Mouse (Mus musculus) megakaryocyte, embryonic 14.5 days (primary cell): ENCODE measurements at regions not wholly inside any gene's neighbourhood (a gene's known extent, or its start where the extent isn't known, plus 50 kb on each side); places are given as distances from the start of the nearest gene placed in this dataset.

Experiments
- H3K27me3 ChIP-seq: replicated peaks from 2 replicates; pipeline ENCODE3; 2012; ENCODE audit warnings: inconsistent platforms
- H3K36me3 ChIP-seq: replicated peaks from 2 replicates; pipeline ENCODE3; 2012; ENCODE audit warnings: low read length, inconsistent platforms, mixed read lengths
- H3K4me1 ChIP-seq: 2 replicates; pipeline ENCODE4 v1.6.1; 2012; ENCODE audit warnings: inconsistent platforms
- H3K4me3 ChIP-seq: replicated peaks from 2 replicates; pipeline ENCODE3; 2012; ENCODE audit warnings: moderate library complexity, mild to moderate bottlenecking, inconsistent platforms
- H3K9me3 ChIP-seq: 2 replicates; pipeline ENCODE4 v1.6.1; 2012; ENCODE audit warnings: inconsistent platforms
- FLI1 ChIP-seq: IDR thresholded peaks from 2 replicates; pipeline ENCODE4 v1.6.1; 2012; ENCODE audit warnings: low read length, inconsistent platforms, mixed read lengths
- GATA1 ChIP-seq: IDR thresholded peaks from 3 replicates; pipeline ENCODE4 v1.6.1; 2012; ENCODE audit warnings: mixed read lengths, low read length, inconsistent platforms, borderline replicate concordance

DNA sequence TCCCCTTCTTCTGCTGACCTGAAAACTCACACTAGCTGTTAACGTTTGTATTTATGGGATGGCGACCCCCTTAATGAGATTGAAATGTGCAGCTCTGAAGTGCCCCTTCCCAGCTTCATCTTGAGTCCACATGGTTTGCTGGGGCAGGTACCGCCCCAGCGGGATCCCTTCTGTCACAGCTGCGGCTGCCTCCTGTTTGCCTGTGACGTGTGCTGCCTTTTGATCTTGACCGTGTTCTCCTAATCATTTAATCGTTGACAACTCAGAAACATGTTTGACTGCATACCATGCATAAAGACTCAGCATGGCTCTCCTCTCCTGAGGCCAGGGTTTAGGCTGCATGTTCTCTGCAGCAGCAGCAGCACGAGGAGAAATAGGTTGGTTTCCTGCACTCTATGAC, 511.5 kb downstream of the 1700129C05Rik start:
- TF ChIP-seq FLI1 (no peak), GATA1 (no peak)
- no peaks in the 10 kb centered on the region for H3K36me3 ChIP-seq
- no peaks in the 10 kb centered on the region for H3K27me3 ChIP-seq

DNA sequence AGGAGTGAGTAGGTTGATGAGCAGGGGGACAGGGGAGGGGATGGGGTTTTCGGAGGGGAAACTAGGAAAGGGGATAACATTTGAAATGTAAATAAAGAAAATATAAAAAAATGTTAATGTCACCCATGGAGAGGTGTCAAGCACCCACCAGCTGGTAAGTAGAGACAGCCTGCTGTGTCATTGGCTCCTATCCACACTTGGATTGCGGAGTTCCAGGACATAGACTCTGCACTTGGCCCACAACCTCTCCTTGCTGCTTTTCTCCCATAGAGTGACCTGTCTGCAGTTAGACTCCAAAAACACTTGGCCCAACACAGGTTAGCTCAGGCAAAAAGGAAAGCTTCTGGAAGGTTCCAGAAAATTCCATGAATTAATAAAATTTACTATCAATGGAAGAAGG, 514.4 kb downstream of the 1700129C05Rik start:
- Histone ChIP-seq H3K9me3 (peaks cover 14% of the 10 kb centered on the region), H3K4me3 (no peak overlapping the region), H3K36me3 (no peaks in the 10 kb centered on the region), H3K27me3 (no peaks in the 10 kb centered on the region), H3K4me1 (no peaks in the 10 kb centered on the region)
- TF ChIP-seq GATA1 (no peak), FLI1 (no peak)

More for the DNA sequence above, 511.5 kb downstream of the 1700129C05Rik start:
- Histone ChIP-seq H3K4me3 (no peak overlapping the region), H3K9me3 (peaks cover 21% of the 10 kb centered on the region), H3K4me1 (no peaks in the 10 kb centered on the region)

DNA sequence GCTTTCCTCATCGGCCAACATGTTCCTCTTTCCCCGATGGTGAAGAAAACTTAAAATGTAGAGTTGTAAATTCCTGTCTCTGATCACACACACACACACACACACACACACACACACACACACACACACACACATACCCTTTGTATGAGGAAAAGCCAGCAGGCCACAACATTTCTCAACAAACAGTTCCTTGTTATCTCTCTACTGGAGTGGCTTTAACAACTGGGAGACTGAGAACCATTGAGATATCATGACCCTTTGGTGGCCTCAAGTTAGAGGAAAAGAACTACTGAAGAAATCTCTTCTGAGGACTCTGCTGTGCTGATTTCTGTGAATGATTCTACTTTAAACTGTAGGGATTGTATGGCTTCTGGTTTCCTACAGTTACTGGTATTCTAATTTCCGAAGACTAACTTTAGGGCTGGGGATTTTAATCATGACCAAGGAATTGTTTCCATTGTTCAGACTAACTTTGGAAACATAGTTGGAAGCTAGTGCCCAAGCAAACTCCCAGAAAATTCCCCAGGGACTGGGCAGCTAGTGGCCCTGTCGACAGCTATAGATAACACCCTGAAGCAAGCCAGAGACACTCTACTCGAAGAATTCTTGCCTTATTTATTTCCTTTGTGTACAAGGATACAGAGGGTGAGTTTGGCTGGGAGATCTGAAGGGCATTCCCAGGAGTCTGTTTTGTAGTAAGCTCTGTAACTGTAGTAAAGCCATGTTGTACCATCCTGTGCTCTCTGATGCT, 516.0 kb downstream of the 1700129C05Rik start:
- TF ChIP-seq GATA1 (no peak), FLI1 (no peak)
- Histone ChIP-seq H3K9me3 (peaks cover 14% of the 10 kb centered on the region), H3K4me1 (no peaks in the 10 kb centered on the region), H3K4me3 (no peak overlapping the region), H3K27me3 (no peaks in the 10 kb centered on the region), H3K36me3 (no peaks in the 10 kb centered on the region)

DNA sequence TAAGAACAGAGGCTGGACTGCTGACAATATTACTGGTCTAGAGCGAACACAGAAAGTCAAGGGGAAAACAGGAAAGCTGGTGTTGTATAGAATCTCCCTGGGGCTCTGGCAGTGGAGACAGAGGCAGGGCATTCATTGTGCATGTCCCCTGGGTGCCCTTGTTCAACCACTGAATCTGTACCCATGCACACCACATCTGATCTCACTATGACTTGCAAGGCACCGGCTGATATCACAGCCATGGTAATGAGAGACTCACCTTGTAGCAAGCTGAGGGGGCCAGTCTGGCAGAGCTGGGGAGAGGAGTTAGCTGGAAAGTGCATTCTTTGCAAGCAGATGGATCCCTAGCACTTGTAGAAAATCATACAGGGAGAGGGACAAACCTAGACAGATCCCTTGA, 522.5 kb downstream of the 1700129C05Rik start:
- Histone ChIP-seq H3K27me3 (no peaks in the 10 kb centered on the region), H3K9me3 (peaks cover 8% of the 10 kb centered on the region; the same call in 1 of the 2 replicates), H3K36me3 (no peaks in the 10 kb centered on the region), H3K4me1 (no peaks in the 10 kb centered on the region), H3K4me3 (no peak overlapping the region)
- TF ChIP-seq FLI1: no peak
- no peak for TF ChIP-seq GATA1

DNA sequence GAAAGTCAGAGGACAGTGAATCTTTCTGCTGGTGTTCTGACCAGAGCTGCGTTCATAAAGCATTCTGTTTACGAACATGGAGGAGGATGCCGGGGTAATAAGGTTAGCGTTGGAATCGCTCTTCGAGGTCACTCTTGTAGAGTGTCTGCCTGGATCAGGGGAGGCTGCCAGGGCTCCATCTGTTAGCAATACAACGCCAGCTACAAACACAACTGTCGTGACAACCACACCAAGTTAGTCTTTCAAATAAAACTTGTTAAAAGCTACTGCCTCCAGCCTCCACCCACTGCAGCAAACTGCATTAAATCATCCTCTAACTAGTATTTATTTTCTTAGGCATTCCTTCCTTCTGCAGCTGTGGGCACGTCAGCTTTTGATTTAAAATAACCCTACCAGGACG, 525.0 kb downstream of the 1700129C05Rik start:
- Histone ChIP-seq H3K9me3 (peaks cover 11% of the 10 kb centered on the region; the same call in 1 of the 2 replicates), H3K4me3 (no peak overlapping the region), H3K36me3 (no peaks in the 10 kb centered on the region), H3K4me1 (no peaks in the 10 kb centered on the region), H3K27me3 (no peaks in the 10 kb centered on the region)
- TF ChIP-seq FLI1 (no peak), GATA1 (no peak)

DNA sequence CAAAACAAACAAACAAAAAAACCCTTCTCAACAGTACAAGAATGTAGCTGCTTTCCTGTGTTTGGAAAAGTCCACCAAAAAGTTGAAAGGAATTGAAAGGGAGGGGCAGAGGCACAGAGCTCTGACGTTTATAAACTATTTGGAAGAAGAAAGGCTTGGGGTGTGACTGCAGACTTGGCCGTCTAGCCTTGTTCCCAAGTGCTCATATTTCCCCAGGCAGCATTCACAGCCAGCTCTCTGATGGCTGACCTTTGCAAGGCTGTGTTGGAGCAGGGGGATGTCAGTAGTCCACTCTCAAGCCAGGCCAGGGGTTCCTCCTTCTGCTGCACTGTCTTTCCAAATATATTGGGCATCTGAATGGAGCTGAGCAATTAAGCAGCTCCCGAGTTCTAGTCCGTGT, 534.5 kb downstream of the 1700129C05Rik start:
- Histone ChIP-seq H3K4me3 (no peak overlapping the region), H3K27me3 (no peaks in the 10 kb centered on the region)
- TF ChIP-seq FLI1: no peak
- no peak for TF ChIP-seq GATA1

DNA sequence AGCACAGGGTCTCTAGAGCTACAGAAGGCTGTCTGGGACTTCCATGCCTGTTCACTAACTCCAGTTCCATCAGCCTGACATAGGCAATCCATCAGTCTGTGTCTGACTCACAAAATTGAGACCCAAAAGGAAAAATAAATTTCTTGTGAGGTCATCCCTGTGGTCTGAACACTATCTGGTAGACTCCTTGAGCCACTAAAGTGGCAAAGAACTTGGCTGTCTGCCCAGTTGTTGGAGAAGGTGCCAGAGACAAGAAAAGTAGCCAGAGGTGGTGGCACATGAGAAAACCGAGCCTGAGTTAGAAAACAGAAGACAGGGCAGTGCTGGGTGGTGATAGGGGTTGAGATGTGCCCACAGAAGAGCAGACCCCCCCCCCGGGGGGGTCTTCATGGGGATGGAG, 535.0 kb downstream of the 1700129C05Rik start:
- Histone ChIP-seq H3K4me3 (no peak overlapping the region), H3K9me3 (peaks cover 10% of the 10 kb centered on the region; the same call in 1 of the 2 replicates), H3K36me3 (no peaks in the 10 kb centered on the region), H3K27me3 (no peaks in the 10 kb centered on the region), H3K4me1 (no peaks in the 10 kb centered on the region)
- TF ChIP-seq GATA1: no peak
- no peak for TF ChIP-seq FLI1

More for the DNA sequence above, 534.5 kb downstream of the 1700129C05Rik start:
- Histone ChIP-seq H3K36me3 (no peaks in the 10 kb centered on the region), H3K4me1 (no peaks in the 10 kb centered on the region), H3K9me3 (peaks cover 10% of the 10 kb centered on the region)

DNA sequence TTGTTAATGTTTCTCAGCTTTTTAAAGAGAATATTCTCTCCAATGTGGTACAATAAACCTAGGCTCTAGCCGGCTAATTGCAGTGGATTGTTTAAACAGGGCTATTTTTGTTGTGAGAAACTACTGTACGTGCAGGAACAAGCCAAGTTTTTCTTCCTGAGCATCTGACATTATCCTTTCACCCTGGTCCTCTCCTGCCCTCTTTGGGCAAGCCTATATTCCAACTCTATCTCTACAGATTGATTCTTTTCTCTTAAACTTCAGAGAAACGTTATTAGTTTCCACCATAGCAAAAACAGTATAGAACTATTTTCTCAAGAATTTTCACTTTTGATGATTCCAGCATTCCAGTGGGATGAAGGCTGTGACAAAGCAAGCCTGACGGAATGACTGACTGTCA, 535.2 kb downstream of the Fgf9 start:
- Histone ChIP-seq H3K4me1 (no peaks in the 10 kb centered on the region), H3K27me3 (no peaks in the 10 kb centered on the region), H3K4me3 (no peak overlapping the region), H3K9me3 (peaks cover 10% of the 10 kb centered on the region; the same call in 1 of the 2 replicates), H3K36me3 (no peaks in the 10 kb centered on the region)
- TF ChIP-seq FLI1 (no peak), GATA1 (no peak)

DNA sequence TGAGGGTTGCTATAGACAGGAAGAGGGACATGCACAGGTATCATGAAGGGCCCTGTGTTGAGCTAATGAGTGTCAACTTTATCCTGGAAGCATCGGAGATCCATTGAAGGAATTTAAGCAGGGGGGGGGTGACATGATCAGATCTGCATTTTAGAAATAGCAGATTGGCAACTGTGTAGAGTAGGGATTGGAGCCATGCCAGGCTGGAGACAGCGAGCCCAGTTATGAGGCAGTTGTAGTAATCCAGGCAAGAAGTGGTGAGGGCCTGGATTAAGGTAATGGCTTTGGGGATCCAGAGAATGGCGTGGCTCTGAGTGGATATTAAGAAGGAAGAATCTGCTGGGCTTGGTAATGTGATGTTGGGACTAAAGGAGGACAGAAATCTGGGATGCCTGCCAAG, 528.5 kb downstream of the Fgf9 start:
- no peaks in the 10 kb centered on the region for H3K27me3 ChIP-seq
- TF ChIP-seq FLI1 (no peak), GATA1 (no peak)
- no peaks in the 10 kb centered on the region for H3K4me1 ChIP-seq
- H3K4me3 ChIP-seq: no peak overlapping the region
- H3K36me3 ChIP-seq: no peaks in the 10 kb centered on the region
- H3K9me3 ChIP-seq: peaks cover 9% of the 10 kb centered on the region; the same call in 1 of the 2 replicates

DNA sequence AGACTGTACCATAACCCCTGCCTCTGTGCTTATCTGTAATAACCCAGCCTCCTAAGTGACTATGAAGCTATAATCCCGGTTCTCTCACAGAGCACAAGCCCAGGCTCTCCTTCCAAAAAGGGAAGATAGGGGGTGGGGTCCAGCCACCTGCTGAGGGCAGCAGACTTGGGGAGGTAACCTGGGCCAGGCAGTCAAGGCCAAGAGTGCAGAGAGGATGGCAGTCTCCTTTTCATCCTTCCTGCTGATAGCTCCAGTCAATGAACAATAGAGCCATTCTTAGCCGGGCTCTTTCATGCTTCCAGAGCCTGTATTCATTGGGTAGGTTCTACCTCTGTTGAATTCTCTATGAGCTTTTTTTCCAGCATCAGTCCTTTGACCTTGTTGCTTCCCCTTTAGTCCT, 527.5 kb downstream of the Fgf9 start:
- TF ChIP-seq FLI1 (no peak), GATA1 (no peak)
- Histone ChIP-seq H3K4me3 (no peak overlapping the region), H3K36me3 (no peaks in the 10 kb centered on the region), H3K4me1 (no peaks in the 10 kb centered on the region), H3K27me3 (no peaks in the 10 kb centered on the region), H3K9me3 (peaks cover 9% of the 10 kb centered on the region; the same call in 1 of the 2 replicates)
